Mouse (Mus musculus): ENCODE measurements around the gene Polh. TPM values are rescaled to one million over a fixed set of nuclear protein-coding genes. Genes with fewer than 3 reads are reported as not detected.
A peak's percentile ranks its signal among the peaks of the same experiment; 100 is the strongest.

Polh gene
- polyA plus RNA-seq, 1 experiment = 5.2 TPM

GRCm38 (mm10) chr17:46143578-46144423, 58.6 kb downstream of the Polh start, which contains the start of gene Rsph9:
Gene Rsph9, minus strand, starts transcription at chr17:46144216.
- no peak for TF ChIP-seq POLR2A (IDR thresholded peaks at IDR 0.05; ENCODE audit: low read depth, low read length)
- TF ChIP-seq CTCF (IDR thresholded peaks at IDR 0.05; ENCODE audit: extremely low read depth, insufficient read depth, insufficient read length, insufficient replicate concordance) = no peak
- 6% methylated on average over 37 of the region's 37 CpGs for WGBS
- peak within 1 kb of the TSS; percentile 60 for H3K4me3 ChIP-seq (ENCODE audit: extremely low read depth, insufficient read depth, insufficient read length)
- no peaks in the 10 kb centered on the region for H3K27me3 ChIP-seq (ENCODE audit: control insufficient read depth, insufficient read depth, low read length)
- H3K27ac ChIP-seq (ENCODE audit: insufficient read depth, low read length) = no peak within 1 kb of the TSS
- peak; percentile 45 to 80 for DNase-seq (ENCODE audit: low read depth in 1 of 2, low spot score in 2 of 2)
- peaks cover 9% of the 10 kb centered on the region for H3K36me3 ChIP-seq (ENCODE audit: control insufficient read depth, insufficient read depth, low read length)
- H3K4me1 ChIP-seq (ENCODE audit: control insufficient read depth, insufficient read depth, insufficient read length) = peaks cover 6% of the 10 kb centered on the region; the same call in 1 of the 2 replicates

- peaks cover 6% of the 10 kb centered on the region; the same call in 1 of the 2 replicates for H3K4me1 ChIP-seq (ENCODE audit: control insufficient read depth, insufficient read depth, insufficient read length)
Measured at GRCm38 (mm10) chr17:46139872-46140271, 62.6 kb downstream of the Polh start.

GRCm38 (mm10) chr17:46138563-46139236, 63.7 kb downstream of the Polh start:
- TF ChIP-seq POLR2A (IDR thresholded peaks at IDR 0.05; ENCODE audit: low read depth, low read length) (no peak), CTCF (IDR thresholded peaks at IDR 0.05; ENCODE audit: extremely low read depth, insufficient read depth, insufficient read length, insufficient replicate concordance) (no peak)
- DNase-seq (ENCODE audit: low read depth in 1 of 2, low spot score in 2 of 2) = no peak
- WGBS = 59% methylated on average over 8 of the region's 8 CpGs
- H3K27ac ChIP-seq (ENCODE audit: insufficient read depth, low read length) = no peak overlapping the region
- H3K4me3 ChIP-seq (ENCODE audit: extremely low read depth, insufficient read depth, insufficient read length) = no peak overlapping the region
- no peaks in the 10 kb centered on the region for H3K36me3 ChIP-seq (ENCODE audit: control insufficient read depth, insufficient read depth, low read length)
- peaks cover 5% of the 10 kb centered on the region; the same call in 1 of the 2 replicates for H3K4me1 ChIP-seq (ENCODE audit: control insufficient read depth, insufficient read depth, insufficient read length)
- H3K27me3 ChIP-seq (ENCODE audit: control insufficient read depth, insufficient read depth, low read length) = no peaks in the 10 kb centered on the region

More at GRCm38 (mm10) chr17:46139872-46140271, 62.6 kb downstream of the Polh start:
- no peak for TF ChIP-seq POLR2A (IDR thresholded peaks at IDR 0.05; ENCODE audit: low read depth, low read length)
- H3K27ac ChIP-seq (ENCODE audit: insufficient read depth, low read length) = no peak overlapping the region
- 78% methylated on average over 3 of the region's 3 CpGs for WGBS
- DNase-seq (ENCODE audit: low read depth in 1 of 2, low spot score in 2 of 2) = no peak
- no peak overlapping the region for H3K4me3 ChIP-seq (ENCODE audit: extremely low read depth, insufficient read depth, insufficient read length)
- H3K36me3 ChIP-seq (ENCODE audit: control insufficient read depth, insufficient read depth, low read length) = no peaks in the 10 kb centered on the region
- no peaks in the 10 kb centered on the region for H3K27me3 ChIP-seq (ENCODE audit: control insufficient read depth, insufficient read depth, low read length)

DNA sequence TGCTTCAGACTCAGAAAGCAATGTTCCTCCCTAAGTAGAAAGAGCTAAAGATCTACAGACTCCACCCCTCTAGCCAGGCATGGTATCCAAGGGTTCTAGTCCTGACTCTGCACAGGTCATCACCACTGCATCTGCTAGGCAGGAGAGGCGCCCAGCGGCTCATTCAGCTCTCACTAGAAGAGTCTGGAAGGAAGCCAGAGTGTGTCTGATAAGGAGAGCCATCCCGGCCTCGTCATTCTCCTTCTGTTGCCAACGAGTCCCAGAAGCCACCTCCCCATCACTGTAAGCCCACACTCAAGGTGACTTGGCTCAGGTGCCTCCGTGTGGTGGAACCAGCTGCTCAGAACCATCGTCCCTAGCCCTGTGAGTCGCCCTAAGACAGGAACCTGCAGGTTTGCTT, 69.6 kb downstream of the Polh start:
- Histone ChIP-seq H3K4me3 (ENCODE audit: extremely low read depth, insufficient read depth, insufficient read length) (no peak overlapping the region), H3K36me3 (ENCODE audit: control insufficient read depth, insufficient read depth, low read length) (peaks cover 10% of the 10 kb centered on the region)

GRCm38 (mm10) chr17:46132058-46132718, 70.3 kb downstream of the Polh start:
- Histone ChIP-seq H3K36me3 (ENCODE audit: control insufficient read depth, insufficient read depth, low read length) (peaks cover 14% of the 10 kb centered on the region), H3K4me1 (ENCODE audit: control insufficient read depth, insufficient read depth, insufficient read length) (no peaks in the 10 kb centered on the region; the same call in 1 of the 2 replicates), H3K4me3 (ENCODE audit: extremely low read depth, insufficient read depth, insufficient read length) (no peak overlapping the region), H3K27me3 (ENCODE audit: control insufficient read depth, insufficient read depth, low read length) (no peaks in the 10 kb centered on the region), H3K27ac (ENCODE audit: insufficient read depth, low read length) (no peak overlapping the region)
- TF ChIP-seq CTCF (IDR thresholded peaks at IDR 0.05; ENCODE audit: extremely low read depth, insufficient read depth, insufficient read length, insufficient replicate concordance) (peak; percentile 83; the same call in 1 of the 2 replicates), POLR2A (IDR thresholded peaks at IDR 0.05; ENCODE audit: low read depth, low read length) (no peak)
- DNase-seq (ENCODE audit: low read depth in 1 of 2, low spot score in 2 of 2) = peak in 1 of 2 experiments; percentile 61
- 23% methylated on average over 12 of the region's 12 CpGs for WGBS

More for the DNA sequence above, 69.6 kb downstream of the Polh start:
- Histone ChIP-seq H3K27ac (ENCODE audit: insufficient read depth, low read length) (no peak overlapping the region), H3K27me3 (ENCODE audit: control insufficient read depth, insufficient read depth, low read length) (no peaks in the 10 kb centered on the region), H3K4me1 (ENCODE audit: control insufficient read depth, insufficient read depth, insufficient read length) (no peaks in the 10 kb centered on the region; the same call in 1 of the 2 replicates)
- TF ChIP-seq CTCF (IDR thresholded peaks at IDR 0.05; ENCODE audit: extremely low read depth, insufficient read depth, insufficient read length, insufficient replicate concordance) = no peak
- TF ChIP-seq POLR2A (IDR thresholded peaks at IDR 0.05; ENCODE audit: low read depth, low read length) = no peak
- WGBS = 87% methylated on average over 8 of the region's 8 CpGs
- DNase-seq (ENCODE audit: low read depth in 1 of 2, low spot score in 2 of 2) = no peak

DNA sequence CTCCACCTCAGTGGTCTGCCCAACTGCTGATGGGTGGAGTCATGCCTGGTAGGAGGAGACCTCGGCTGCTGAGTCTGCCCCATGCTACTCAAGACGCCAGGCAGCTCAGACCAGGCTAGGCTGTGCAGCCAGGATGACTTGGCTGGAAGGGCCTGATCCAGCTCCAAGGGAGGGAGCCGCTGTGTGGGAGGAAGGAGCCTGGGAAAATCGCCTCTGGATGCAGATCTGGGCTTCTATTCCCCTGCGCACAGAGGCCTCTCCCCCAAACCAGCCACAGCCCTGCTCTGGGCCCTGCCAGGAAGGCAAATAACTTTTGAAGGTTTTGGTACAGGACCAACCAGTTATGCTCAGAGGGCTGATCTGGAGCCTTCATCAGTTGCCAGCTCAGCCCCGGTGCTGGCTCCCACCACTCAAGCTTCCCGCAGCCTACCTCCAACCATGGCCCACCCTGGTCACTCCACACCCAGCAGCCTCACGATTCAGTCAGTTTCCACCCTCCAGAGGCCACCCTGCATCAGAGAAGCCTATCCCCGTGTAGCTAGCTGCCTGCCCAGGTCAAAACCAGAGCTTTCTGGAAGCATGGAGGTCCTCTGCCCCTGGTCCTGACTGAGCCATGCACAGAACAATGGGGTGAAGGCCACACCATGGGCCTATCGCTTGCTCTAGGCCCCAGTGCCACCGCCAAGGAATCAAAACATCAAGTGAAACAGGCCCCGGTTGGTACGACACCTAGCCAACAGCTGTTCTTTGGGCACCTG, 72.5 kb downstream of the Polh start:
- Histone ChIP-seq H3K4me1 (ENCODE audit: control insufficient read depth, insufficient read depth, insufficient read length) (no peaks in the 10 kb centered on the region; the same call in 1 of the 2 replicates), H3K4me3 (ENCODE audit: extremely low read depth, insufficient read depth, insufficient read length) (no peak overlapping the region), H3K36me3 (ENCODE audit: control insufficient read depth, insufficient read depth, low read length) (peaks cover 35% of the 10 kb centered on the region), H3K27me3 (ENCODE audit: control insufficient read depth, insufficient read depth, low read length) (no peaks in the 10 kb centered on the region), H3K27ac (ENCODE audit: insufficient read depth, low read length) (no peak overlapping the region)
- no peak for DNase-seq (ENCODE audit: low read depth in 1 of 2, low spot score in 2 of 2)
- WGBS = 83% methylated on average over 13 of the region's 13 CpGs
- TF ChIP-seq CTCF (IDR thresholded peaks at IDR 0.05; ENCODE audit: extremely low read depth, insufficient read depth, insufficient read length, insufficient replicate concordance) (no peak), POLR2A (IDR thresholded peaks at IDR 0.05; ENCODE audit: low read depth, low read length) (no peak)

All from spleen, adult 2 months (tissue).